Mouse (Mus musculus) intestine, postnatal 0 days (tissue): ENCODE measurements around the gene Il21r. TPM values are rescaled to one million over a fixed set of nuclear protein-coding genes. Genes with fewer than 3 reads are reported as not detected.

Experiments
- ATAC-seq: fragments of 200-750 bp; cut with Nextera tagmentation; 2 replicates; pipeline ENCODE4 v1.8.0; 2017; ENCODE audit warnings: mild to moderate bottlenecking, moderate TSS enrichment, moderate library complexity
- H3K27ac ChIP-seq: fragments of 300-500 bp; sonication (generic); 2 replicates; pipeline ENCODE4 v1.5.1; 2014; ENCODE audit warnings: mild to moderate bottlenecking, low read depth, low read length, moderate library complexity
- H3K27me3 ChIP-seq: fragments of 300-500 bp; sonication (generic); replicated peaks from 2 replicates; pipeline ENCODE4 v1.6.1; 2014; ENCODE audit warnings: low read length, mixed read lengths; ENCODE audit not compliant: control insufficient read depth, insufficient read depth
- H3K36me3 ChIP-seq: fragments of 300-500 bp; sonication (generic); 2 replicates; pipeline ENCODE4 v1.6.1; 2014; ENCODE audit warnings: mild to moderate bottlenecking, moderate library complexity; ENCODE audit not compliant: control insufficient read depth, insufficient read depth
- H3K4me1 ChIP-seq: fragments of 300-500 bp; sonication (generic); replicated peaks from 2 replicates; pipeline ENCODE4 v1.6.1; 2014; ENCODE audit warnings: antibody characterized with exemption, low read length, mixed read lengths; ENCODE audit not compliant: control insufficient read depth, insufficient read depth
- H3K4me2 ChIP-seq: fragments of 300-500 bp; sonication (generic); replicated peaks from 2 replicates; pipeline ENCODE4 v1.6.1; 2014; ENCODE audit warnings: low read depth, mild to moderate bottlenecking, moderate library complexity
- H3K4me3 ChIP-seq: fragments of 300-500 bp; sonication (generic); 2 replicates; pipeline ENCODE4 v1.5.1; 2014; ENCODE audit warnings: low read depth, low read length
- H3K9ac ChIP-seq: fragments of 300-500 bp; sonication (generic); 2 replicates; pipeline ENCODE4 v1.6.1; 2014; ENCODE audit warnings: mild to moderate bottlenecking, low read depth, low read length
- H3K9me3 ChIP-seq: fragments of 300-500 bp; sonication (generic); 2 replicates; pipeline ENCODE4 v1.6.1; 2016; ENCODE audit warnings: mixed run types; ENCODE audit not compliant: control insufficient read depth
- CTCF ChIP-seq: sonication (generic); IDR thresholded peaks from 2 replicates; pipeline ENCODE4 v1.5.1; 2016; ENCODE audit warnings: low read depth, mild to moderate bottlenecking, control low read depth, antibody characterized with exemption, moderate library complexity
- WGBS: fragments of 180-500 bp; shearing (Covaris S2); extraction: QIAGEN DNeasy Blood & Tissue Kit; methylation state at CpG from one replicate; pipeline ENCODE4 v1.1.7; 2014; 5-methylcytosine and 5-hydroxymethylcytosine counted together
- polyA plus RNA-seq: library from polyadenylated mRNA; unstranded; fragments of >200 nt; fragmentation: Nextera tagmentation; extraction: Ambion mirVana; gene quantifications from 2 replicates; pipeline ENCODE4 v1.2.1, GENCODE M21; 2015

Gene Il21r
- polyA plus RNA-seq, 1 experiment from 2014 or later, result 0.09 TPM

DNA sequence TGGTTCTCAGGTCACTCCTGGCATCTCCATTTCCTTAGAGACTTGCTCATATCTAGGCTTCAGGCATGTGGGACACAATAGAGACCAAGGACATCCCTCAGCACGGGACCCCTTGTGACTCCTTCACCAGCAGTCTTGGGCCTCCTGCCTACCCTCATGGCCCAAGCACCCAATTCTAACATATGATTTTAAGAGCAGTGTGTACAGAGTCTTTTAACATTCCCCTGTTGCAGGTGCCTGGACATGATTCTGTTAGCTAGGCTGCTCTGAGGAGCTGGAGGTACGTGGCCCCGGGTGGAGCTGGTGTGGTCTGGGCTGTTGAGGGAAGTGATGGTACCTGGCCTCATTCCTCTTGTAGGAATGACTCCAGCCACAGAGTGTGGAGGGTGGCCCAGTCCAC lies 40.1 kb upstream of the Il21r start:
- Histone ChIP-seq H3K4me1 (peaks cover 34% of the 10 kb centered on the region), H3K4me2 (no peak overlapping the region), H3K27ac (no peak overlapping the region), H3K27me3 (no peaks in the 10 kb centered on the region), H3K36me3 (peaks cover 46% of the 10 kb centered on the region), H3K9ac (no peak overlapping the region), H3K9me3 (no peaks in the 10 kb centered on the region), H3K4me3 (no peak overlapping the region)
- TF ChIP-seq CTCF, result no peak
- WGBS, result 79% methylated on average over 3 of the region's 3 CpGs
- no peak for ATAC-seq

DNA sequence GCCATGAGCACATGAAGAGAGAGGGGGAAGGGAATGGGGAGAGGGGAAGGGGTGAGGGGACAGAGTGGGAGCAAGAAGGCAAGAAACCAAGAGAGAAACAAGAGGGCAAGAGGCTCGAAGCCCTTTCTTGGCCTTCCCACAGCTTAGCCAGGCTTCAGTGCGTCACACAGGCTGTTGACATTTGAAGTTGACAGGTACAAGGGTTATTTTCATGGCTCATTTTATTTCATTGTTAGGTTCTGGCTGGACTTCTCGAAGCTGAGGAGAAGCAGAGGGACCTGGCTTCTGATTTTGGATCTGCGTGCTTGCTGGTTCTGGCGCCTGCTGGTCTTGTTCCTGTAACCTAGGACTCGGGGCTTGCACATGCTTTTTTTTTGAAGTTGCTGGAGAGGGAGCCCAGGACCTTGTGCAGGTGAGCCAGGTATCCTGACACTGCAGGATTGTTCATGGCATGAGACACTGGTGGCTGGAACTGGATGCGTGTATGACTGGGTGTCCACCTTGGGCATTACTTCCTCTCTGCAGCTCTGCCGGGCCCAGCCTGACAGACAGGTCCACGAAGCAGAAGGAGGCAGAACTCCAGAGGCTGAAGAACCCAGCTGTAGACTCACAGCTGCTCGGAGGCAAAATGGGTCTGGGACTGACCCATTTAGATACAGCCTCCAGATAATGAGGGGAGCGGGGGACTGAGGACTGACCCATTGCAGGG lies 38.8 kb upstream of the Il21r start:
- peaks cover 59% of the 10 kb centered on the region for H3K36me3 ChIP-seq
- no peak for ATAC-seq
- no peak overlapping the region for H3K4me3 ChIP-seq
- no peak overlapping the region for H3K27ac ChIP-seq
- H3K4me2 ChIP-seq, result no peak overlapping the region
- peaks cover 24% of the 10 kb centered on the region for H3K4me1 ChIP-seq
- H3K9me3 ChIP-seq, result no peaks in the 10 kb centered on the region
- no peak overlapping the region for H3K9ac ChIP-seq
- H3K27me3 ChIP-seq, result no peaks in the 10 kb centered on the region
- WGBS, result 73% methylated on average over 11 of the region's 11 CpGs
- no peak for TF ChIP-seq CTCF

DNA sequence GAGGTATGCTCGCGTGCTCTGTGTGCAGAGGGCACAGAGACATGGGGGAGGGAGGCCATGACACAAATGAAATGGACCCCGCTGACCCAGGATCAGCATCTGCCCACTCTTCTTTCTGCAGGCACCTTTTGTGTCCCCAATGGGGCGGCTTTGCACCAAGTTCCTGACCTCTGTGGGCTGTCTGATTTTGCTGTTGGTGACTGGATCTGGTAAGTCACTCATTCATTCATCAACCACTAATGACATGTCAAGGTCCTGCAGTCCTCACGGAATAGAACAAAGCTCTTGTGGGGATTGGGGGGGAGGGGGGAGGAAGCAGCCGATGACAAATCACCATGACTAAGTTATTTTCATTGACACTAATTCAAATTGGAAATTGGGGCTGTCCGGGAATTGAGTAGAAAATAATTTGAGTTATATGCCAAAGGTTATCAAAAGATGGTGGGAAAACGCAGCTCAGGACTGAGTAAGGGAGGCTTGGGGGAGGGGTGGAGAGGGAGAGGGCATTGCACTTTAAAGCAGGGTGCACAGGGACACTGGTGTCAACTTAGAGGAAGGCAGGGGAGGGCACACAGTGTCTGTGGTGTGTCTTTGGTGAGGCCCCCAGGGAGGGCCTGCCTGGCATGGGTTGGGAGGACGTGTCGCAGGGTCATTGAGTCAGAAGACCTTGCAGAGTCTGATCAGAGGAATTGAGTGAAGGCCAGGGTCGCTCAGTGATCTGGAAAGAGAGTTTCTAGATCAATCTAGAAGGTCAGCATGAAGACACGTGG lies 37.5 kb upstream of the Il21r start:
- ATAC-seq, result no peak
- Histone ChIP-seq H3K36me3 (peaks cover 66% of the 10 kb centered on the region), H3K27ac (no peak overlapping the region), H3K9me3 (no peaks in the 10 kb centered on the region), H3K9ac (no peak overlapping the region), H3K4me2 (no peak overlapping the region), H3K4me1 (peaks cover 14% of the 10 kb centered on the region), H3K4me3 (no peak overlapping the region), H3K27me3 (no peaks in the 10 kb centered on the region)
- WGBS, result 82% methylated on average over 12 of the region's 12 CpGs
- no peak for TF ChIP-seq CTCF

DNA sequence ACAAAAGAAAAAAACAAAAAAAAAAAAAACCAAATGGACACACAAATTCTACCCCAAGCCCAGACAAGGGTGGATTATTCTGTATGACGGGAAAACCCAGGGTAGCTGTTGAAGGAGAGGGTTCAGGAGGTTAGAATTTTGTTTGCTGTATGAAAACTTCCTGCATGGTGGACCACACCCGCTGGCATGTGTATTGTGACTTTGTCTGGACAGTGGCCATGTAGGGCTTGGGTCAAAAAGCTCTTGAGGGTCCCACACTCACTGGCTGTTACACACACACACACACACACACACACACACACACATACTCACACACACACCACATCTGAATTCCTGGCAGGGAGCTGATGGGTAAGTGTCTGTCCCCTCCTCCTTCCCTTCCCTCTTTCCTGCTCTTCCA lies 36.8 kb upstream of the Il21r start:
- H3K9ac ChIP-seq, result no peak overlapping the region
- no peaks in the 10 kb centered on the region for H3K27me3 ChIP-seq
- H3K4me2 ChIP-seq, result no peak overlapping the region
- no peak overlapping the region for H3K27ac ChIP-seq
- H3K4me3 ChIP-seq, result no peak overlapping the region
- TF ChIP-seq CTCF, result no peak
- 61% methylated on average over 2 of the region's 2 CpGs for WGBS
- peaks cover 69% of the 10 kb centered on the region for H3K36me3 ChIP-seq
- ATAC-seq, result no peak
- H3K4me1 ChIP-seq, result peaks cover 8% of the 10 kb centered on the region; the same call in 1 of the 2 replicates
- no peaks in the 10 kb centered on the region for H3K9me3 ChIP-seq

DNA sequence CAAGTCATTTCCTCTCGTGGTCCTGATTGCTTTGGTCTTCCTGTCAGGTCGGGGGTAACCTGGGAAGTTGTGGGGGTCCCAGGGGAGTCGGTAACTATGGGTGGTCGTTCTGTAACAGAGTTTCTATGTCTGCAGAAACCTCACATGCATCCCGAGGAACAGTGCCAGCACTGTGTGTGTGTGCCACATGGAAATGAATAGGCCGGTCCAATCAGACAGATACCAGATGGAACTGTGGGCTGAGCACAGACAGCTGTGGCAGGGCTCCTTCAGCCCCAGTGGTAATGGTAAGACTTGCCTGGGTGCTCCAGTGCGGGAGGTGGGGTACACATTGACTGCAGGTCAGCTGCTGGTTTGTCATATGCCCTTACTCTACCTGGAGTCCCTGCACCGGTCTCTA lies 34.3 kb upstream of the Il21r start:
- H3K27me3 ChIP-seq, result no peaks in the 10 kb centered on the region
- H3K4me2 ChIP-seq, result no peak overlapping the region
- TF ChIP-seq CTCF, result no peak
- H3K4me3 ChIP-seq, result no peak overlapping the region
- peaks cover 94% of the 10 kb centered on the region for H3K36me3 ChIP-seq
- no peak overlapping the region for H3K27ac ChIP-seq
- no peaks in the 10 kb centered on the region for H3K4me1 ChIP-seq
- whole genome bisulfite sequencing, result 79% methylated on average over 8 of the region's 8 CpGs
- H3K9me3 ChIP-seq, result no peaks in the 10 kb centered on the region
- no peak for ATAC-seq
- H3K9ac ChIP-seq, result no peak overlapping the region

DNA sequence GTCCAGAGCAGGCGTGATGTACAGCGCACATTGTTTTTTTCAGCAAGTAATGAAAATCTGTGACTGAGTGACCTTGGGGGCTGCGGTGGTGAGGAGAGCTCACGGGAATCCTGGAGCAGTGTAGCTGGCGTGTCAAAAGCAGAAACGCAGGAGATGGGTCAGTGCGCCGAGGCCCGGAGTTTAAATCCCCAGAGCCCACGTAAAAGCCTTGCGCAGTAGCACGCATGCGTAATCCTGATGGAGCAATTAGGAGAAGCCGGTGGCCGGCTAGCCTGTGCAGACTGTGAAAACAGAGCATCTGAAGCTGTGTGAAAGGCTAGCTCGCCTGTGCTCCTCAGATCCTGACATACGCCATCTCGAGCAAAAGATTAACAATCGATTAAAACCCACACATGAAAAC lies 31.3 kb upstream of the Il21r start:
- Histone ChIP-seq H3K4me3 (no peak overlapping the region), H3K4me1 (no peaks in the 10 kb centered on the region), H3K36me3 (peaks cover 98% of the 10 kb centered on the region), H3K27ac (no peak overlapping the region), H3K4me2 (no peak overlapping the region), H3K27me3 (no peaks in the 10 kb centered on the region), H3K9me3 (no peaks in the 10 kb centered on the region), H3K9ac (no peak overlapping the region)
- ATAC-seq, result no peak
- TF ChIP-seq CTCF, result no peak
- WGBS, result 80% methylated on average over 19 of the region's 19 CpGs
